Mouse (Mus musculus) layer of hippocampus, postnatal 25 days (tissue): ENCODE measurements around the gene Grik4. TPM values are rescaled to one million over a fixed set of nuclear protein-coding genes. Genes with fewer than 3 reads are reported as not detected.
A peak's percentile ranks its signal among the peaks of the same experiment; 100 is the strongest.

Experiments used
- DNase-seq, 2 experiments: peaks; one replicate each; pipeline ENCODE4 v3.0.0; 2022; ENCODE audit warnings: mixed read lengths in 2 of 2, low spot score in 1 of 2; ENCODE audit errors: extremely low spot score in 1 of 2
- total RNA-seq, 2 experiments: library from RNA; stranded (reverse); gene quantifications; 2 replicates each; pipeline ENCODE4 v1.2.3; 2021

The Grik4 gene
- total RNA-seq, 2 experiments from 2014 or later = 57.0 to 60.9 TPM

GRCm38 (mm10) chr9:42693024-42693423 lies 251.3 kb downstream of the Grik4 start:
- no peak for DNase-seq

GRCm38 (mm10) chr9:42688143-42688542 lies 256.1 kb downstream of the Grik4 start:
- peak; percentile 48 to 80 for DNase-seq

DNA sequence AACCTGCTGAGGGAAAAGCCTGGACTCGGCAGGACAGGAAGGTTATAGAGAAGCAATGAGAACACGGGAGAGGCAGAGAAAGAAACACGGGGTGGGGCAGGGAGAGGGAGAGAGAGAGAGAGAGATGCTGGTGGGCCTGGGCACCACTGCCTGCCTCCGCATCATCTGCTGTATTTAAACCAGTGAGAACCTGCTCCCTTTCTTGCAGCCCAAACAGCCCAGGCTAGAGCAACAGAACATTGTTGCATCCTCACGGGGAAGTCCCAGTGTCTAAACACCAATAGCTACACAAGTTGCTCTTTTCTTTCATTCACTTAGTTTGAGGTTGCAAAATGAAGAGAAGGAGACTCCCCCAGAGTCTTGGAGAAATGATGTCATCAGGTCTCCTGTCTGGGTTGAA lies 258.2 kb downstream of the Grik4 start:
- DNase-seq = no peak

GRCm38 (mm10) chr9:42674017-42674412 lies 270.3 kb downstream of the Grik4 start:
- DNase-seq = no peak

GRCm38 (mm10) chr9:42673385-42674016 lies 270.8 kb downstream of the Grik4 start:
- DNase-seq = no peak

DNA sequence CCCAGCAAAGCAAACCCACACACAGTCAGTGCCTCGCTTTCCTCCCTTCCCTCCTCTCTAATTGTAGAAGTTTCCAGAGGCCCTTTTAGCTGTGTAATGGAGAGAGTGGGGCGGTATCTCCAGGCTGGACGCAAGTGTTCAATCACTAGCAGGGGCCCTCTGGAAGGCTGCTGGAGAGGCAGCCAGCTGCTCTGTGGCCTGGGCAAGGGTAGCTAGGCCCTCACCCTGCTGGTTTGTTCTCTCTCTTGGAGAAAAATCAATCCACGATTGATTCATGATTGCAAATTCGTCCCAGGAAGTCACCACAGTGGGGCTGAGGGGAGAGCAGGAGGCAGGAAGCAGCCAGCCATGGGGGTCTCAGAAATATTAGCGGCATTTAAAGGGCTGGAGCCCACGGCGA lies 271.3 kb downstream of the Grik4 start:
- DNase-seq = no peak

DNA sequence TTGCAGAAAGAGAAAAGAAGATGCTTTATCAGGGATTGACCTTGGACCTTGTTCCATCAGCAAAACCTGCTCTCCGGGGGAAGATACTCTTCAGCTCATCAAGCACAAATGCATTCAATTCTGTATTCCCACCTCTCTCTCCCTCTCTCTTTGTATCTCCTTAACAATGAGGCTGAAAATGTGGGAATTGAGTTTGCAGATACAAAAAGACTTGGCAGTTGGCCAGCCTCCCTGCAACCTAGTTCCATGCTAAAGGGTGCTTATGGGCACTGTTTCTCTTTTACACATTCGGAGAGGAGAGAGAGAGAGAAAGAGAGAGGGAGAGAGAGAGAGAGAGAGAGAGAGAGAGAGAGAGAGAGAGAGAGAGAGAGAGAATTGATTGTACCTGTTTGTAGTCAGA lies 273.7 kb downstream of the Grik4 start:
- no peak for DNase-seq

- DNase-seq = no peak
Observed at GRCm38 (mm10) chr9:42661481-42661880, 282.8 kb downstream of the Grik4 start.

DNA sequence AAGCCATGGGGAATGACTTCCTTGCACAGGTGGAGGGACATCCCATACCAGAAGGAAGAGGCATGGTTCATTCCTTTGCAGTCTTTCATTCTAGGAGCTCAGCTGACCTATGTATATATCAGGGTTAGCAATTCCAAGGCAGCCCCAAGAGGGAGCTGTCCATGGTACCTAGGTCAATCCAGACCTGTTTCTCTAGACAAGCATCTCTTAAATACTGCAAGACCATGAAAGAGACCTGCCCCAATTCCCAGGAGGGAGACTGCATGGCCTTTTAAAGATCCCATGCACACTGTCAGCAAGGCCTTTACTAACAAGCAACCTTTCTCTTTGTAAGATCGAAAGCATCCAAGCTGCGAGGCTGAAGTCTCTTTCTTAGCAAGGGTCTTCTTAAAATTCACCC lies 291.5 kb downstream of the Grik4 start:
- DNase-seq = no peak

DNA sequence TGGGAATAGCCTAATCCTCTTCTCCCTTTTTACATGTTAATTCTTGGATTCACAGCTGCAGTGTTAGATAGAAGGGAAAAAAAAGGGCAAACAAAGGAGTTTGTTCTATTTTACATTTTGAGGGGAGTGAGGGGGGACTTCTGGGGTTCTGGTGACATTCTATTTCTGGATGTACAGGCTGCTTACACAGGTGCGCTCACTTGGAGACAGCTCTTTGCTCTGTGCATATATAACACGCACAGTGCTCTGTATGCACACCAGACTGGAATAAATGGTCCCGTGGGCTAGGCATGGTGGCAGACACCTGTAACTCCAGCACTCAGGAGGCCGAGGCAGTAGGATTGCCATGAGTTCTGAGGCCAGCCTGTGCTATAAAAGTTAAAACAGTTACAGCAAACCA lies 292.0 kb downstream of the Grik4 start:
- no peak for DNase-seq

DNA sequence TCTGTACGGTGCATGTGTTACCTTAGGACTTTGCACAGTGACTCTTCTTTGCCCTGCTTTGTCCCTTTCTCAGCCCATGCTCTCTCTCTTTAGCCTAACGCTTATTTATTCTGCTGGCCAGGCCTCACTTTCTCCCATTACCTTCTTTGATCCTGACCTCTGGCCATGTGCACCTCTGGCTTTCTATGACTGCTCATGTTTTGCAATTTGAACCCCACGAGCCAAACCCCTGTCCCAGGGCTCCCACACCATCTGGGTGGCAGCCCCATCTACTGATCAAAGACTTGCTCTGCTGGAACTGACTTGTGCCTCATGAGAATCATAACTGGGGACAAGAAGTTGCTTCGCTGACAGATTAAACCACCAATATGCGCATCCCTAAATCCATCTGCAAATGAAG lies 294.4 kb downstream of the Grik4 start:
- DNase-seq = no peak

GRCm38 (mm10) chr9:42648051-42648450 lies 296.2 kb downstream of the Grik4 start:
- DNase-seq = no peak

DNA sequence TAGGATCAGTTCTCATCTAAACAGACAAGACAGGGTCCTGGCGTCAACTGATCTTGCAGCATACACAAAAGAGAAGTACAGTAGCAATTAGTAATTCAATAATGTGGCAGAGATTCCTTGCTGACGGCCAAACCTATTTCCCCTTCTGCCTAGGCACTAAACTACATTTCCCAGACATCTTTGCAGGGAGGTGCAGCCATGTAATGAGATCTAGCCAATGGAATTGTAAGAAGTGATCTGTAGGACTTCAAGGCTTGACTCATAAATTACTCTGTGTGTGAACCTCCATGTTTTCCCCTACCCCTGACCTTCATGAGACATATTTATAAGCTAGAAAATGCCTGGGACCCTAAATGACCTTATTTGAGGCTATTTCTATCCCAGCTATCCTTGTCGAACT lies 296.7 kb downstream of the Grik4 start:
- DNase-seq = no peak

- no peak for DNase-seq
Observed at GRCm38 (mm10) chr9:42646821-42647220, 297.5 kb downstream of the Grik4 start.

- no peak for DNase-seq
Observed at GRCm38 (mm10) chr9:42645161-42645560, 299.1 kb downstream of the Grik4 start.

DNA sequence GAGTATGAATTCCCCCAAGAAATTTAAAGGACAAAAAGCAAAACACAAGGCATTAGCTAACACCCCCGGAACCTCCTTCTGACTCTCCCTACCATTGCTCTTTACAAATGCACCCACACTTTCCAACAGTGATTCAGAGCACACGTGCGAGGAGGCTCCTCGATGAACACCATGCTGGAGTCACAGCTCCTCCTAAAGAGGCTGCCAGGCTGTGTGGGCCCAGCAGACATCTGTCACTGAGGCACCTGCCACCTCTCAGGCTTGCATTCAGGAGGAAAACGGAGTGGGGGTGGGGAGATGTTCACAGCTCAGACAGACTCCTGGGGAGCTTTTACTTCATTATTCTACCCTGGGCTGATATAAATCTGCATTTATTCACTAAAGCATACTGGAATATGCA lies 301.5 kb downstream of the Grik4 start:
- peak; percentile 49 to 50 for DNase-seq

DNA sequence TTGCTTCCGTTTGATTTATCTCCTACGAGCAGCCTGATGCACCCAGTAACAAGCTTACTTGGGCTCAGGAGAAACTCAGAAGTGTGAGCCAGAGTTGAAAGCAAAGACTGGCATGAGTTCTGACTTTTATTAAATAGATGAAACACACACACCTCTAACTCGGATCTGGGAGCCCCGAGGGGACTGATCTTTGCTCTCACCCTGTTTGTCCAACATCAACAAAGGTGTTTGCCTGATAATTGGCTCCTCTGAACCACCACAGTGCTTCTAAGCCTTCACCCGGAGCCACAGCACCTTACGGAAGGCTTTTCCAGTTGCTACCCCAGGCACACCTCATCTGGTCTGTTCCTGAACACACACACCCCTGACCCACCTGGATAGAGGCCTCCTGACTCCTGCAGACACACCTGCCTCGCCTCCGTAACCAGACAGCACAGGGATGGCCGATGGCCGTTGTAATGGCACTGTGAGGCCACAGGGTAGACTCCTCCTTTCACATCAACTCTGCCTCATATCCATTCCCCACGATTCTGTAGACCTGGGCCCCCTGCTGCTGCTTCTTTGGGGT lies 302.7 kb downstream of the Grik4 start:
- DNase-seq = no peak

DNA sequence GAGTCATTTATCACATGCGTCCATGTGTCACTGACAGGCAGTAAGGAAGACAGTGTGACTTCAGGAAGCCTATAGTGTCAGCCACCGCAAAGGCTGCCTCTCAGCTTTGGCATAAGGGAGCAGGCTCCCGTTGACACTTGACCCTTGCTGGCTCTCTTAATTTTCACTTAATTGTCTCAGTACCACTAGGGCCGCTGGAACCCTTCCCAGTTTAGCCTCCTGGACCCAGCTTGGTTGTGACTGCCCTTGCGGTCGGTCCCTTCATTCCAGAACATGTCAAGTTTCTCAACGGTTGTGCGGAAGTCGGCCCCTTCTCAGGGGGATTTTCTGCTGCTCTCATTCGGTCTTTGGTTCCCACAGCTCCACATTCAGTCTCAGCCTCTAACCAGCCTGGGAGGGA lies 307.8 kb downstream of the Grik4 start:
- no peak for DNase-seq

DNA sequence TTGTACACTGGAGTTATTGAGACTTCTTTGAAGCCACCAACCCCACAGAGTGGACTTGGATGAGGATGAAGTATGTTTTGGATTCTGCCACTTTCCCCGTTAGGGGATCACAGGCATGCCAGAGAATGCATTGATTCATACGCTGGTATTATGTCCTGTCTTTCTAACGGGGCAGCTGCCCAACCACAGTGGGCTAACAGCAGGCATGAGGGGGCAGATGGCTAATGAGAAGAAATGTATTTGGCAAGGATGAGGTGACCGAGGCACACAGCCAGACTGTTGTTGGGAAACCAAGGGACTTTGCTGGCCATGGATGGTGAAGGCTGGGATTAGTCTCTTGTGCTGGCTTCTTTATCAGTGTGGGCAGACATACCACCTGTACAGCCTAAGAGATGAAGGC lies 312.8 kb downstream of the Grik4 start:
- DNase-seq = no peak

GRCm38 (mm10) chr9:42627634-42628033 lies 316.7 kb downstream of the Grik4 start:
- DNase-seq = no peak

GRCm38 (mm10) chr9:42627146-42627545 lies 317.1 kb downstream of the Grik4 start:
- no peak for DNase-seq

- no peak for DNase-seq
Observed at GRCm38 (mm10) chr9:42626226-42626775, 318.0 kb downstream of the Grik4 start.
